Mouse (Mus musculus) forebrain, embryonic 16.5 days (tissue): Measurements from ENCODE around the gene Dpep2nb. TPM values are rescaled to one million over a fixed set of nuclear protein-coding genes. Genes with fewer than 3 reads are reported as not detected.
A peak's percentile ranks its signal among the peaks of the same experiment; 100 is the strongest.
"Not testable (repeated sequence)": the region's sequence is repeated elsewhere in the genome, so short reads cannot be mapped to it uniquely, and the experiment has no call there.

ENCODE experiments used
- ATAC-seq: fragments of 200-750 bp; cut with Nextera tagmentation; 2 replicates; pipeline ENCODE4 v1.8.0; 2017; ENCODE audit warnings: mild to moderate bottlenecking, moderate library complexity
- H3K27ac ChIP-seq: fragments of 300-500 bp; sonication (generic); 2 replicates; pipeline ENCODE4 v1.5.1; 2014; ENCODE audit warnings: low read length, control low read depth
- H3K27me3 ChIP-seq: fragments of 300-500 bp; sonication (generic); replicated peaks from 2 replicates; pipeline ENCODE4 v1.6.1; 2014; ENCODE audit warnings: low read length; ENCODE audit not compliant: control insufficient read depth, insufficient read depth
- H3K36me3 ChIP-seq: fragments of 300-500 bp; sonication (generic); 2 replicates; pipeline ENCODE4 v1.6.1; 2014; ENCODE audit not compliant: control insufficient read depth, insufficient read depth
- H3K4me1 ChIP-seq: fragments of 300-500 bp; sonication (generic); replicated peaks from 2 replicates; pipeline ENCODE4 v1.6.1; 2014; ENCODE audit warnings: low read length; ENCODE audit not compliant: control insufficient read depth, insufficient read depth
- H3K4me2 ChIP-seq: fragments of 300-500 bp; sonication (generic); 2 replicates; pipeline ENCODE4 v1.6.1; 2014; ENCODE audit warnings: mild to moderate bottlenecking, low read length, control low read depth
- H3K4me3 ChIP-seq: fragments of 300-500 bp; sonication (generic); replicated peaks from 2 replicates; pipeline ENCODE4 v1.5.1; 2014; ENCODE audit warnings: mild to moderate bottlenecking, low read length, control low read depth
- H3K9ac ChIP-seq: fragments of 300-500 bp; sonication (generic); replicated peaks from 2 replicates; pipeline ENCODE4 v1.6.1; 2014; ENCODE audit warnings: low read depth, low read length, control low read depth
- H3K9me3 ChIP-seq: fragments of 300-500 bp; sonication (generic); 2 replicates; pipeline ENCODE4 v1.6.1; 2016; ENCODE audit warnings: low read length; ENCODE audit not compliant: control insufficient read depth
- WGBS: fragments of 180-500 bp; shearing (Covaris S2); extraction: QIAGEN DNeasy Blood & Tissue Kit; methylation state at CpG from one replicate; pipeline ENCODE4 v1.1.7; 2014; 5-methylcytosine and 5-hydroxymethylcytosine counted together
- polyA plus RNA-seq: library from polyadenylated mRNA; unstranded; fragments of >200 nt; fragmentation: Nextera tagmentation; extraction: Ambion mirVana; gene quantifications from 2 replicates; pipeline ENCODE4 v1.2.1, GENCODE M21; 2015

Dpep2nb gene
- polyA plus RNA-seq, 1 experiment from 2014 or later, result not detected

GRCm38 (mm10) chr8:106010748-106011642, 5.2 kb upstream of the Dpep2nb start:
- peak; percentile 98 for ATAC-seq
- H3K4me3 ChIP-seq, result peak overlapping the region; percentile 95
- peak overlapping the region; percentile 86 for H3K4me2 ChIP-seq
- peak overlapping the region; percentile 76 for H3K27ac ChIP-seq
- peaks cover 1% of the 10 kb centered on the region; the same call in 1 of the 2 replicates for H3K36me3 ChIP-seq
- peaks cover 15% of the 10 kb centered on the region for H3K4me1 ChIP-seq
- H3K9ac ChIP-seq, result peak overlapping the region; percentile 89
- WGBS, result under 1% methylated on average over 74 of the region's 74 CpGs
- no peaks in the 10 kb centered on the region for H3K27me3 ChIP-seq
- no peaks in the 10 kb centered on the region for H3K9me3 ChIP-seq

GRCm38 (mm10) chr8:106007891-106008290, 2.1 kb upstream of the Dpep2nb start:
- H3K4me1 ChIP-seq, result peaks cover 15% of the 10 kb centered on the region
- H3K4me2 ChIP-seq, ATAC-seq, H3K9ac ChIP-seq, H3K27ac ChIP-seq, H3K9me3 ChIP-seq, H3K27me3 ChIP-seq, H3K36me3 ChIP-seq, H3K4me3 ChIP-seq: not testable (repeated sequence)
- 67% methylated on average over 3 of the region's 3 CpGs for WGBS

GRCm38 (mm10) chr8:106007135-106007534, 1.4 kb upstream of the Dpep2nb start:
- Histone ChIP-seq H3K4me3 (no peak overlapping the region), H3K9ac (no peak overlapping the region), H3K4me2 (no peak overlapping the region), H3K9me3 (no peaks in the 10 kb centered on the region), H3K36me3 (no peaks in the 10 kb centered on the region), H3K27me3 (no peaks in the 10 kb centered on the region), H3K4me1 (peaks cover 15% of the 10 kb centered on the region), H3K27ac (no peak overlapping the region)
- no peak for ATAC-seq
- 81% methylated on average over 3 of the region's 3 CpGs for WGBS

- no peak overlapping the region for H3K27ac ChIP-seq
- ATAC-seq, result no peak
- H3K4me3 ChIP-seq, result no peak overlapping the region
- H3K36me3 ChIP-seq, result no peaks in the 10 kb centered on the region
- H3K4me1 ChIP-seq, result peaks cover 10% of the 10 kb centered on the region
- H3K4me2 ChIP-seq, result no peak overlapping the region
- WGBS, result 90% methylated on average over 4 of the region's 4 CpGs
- no peaks in the 10 kb centered on the region for H3K9me3 ChIP-seq
- no peak overlapping the region for H3K9ac ChIP-seq
- no peaks in the 10 kb centered on the region for H3K27me3 ChIP-seq
These were observed 638 bp upstream of the Dpep2nb start for GRCm38 (mm10) chr8:106006413-106006812.

- H3K27me3 ChIP-seq, result no peaks in the 10 kb centered on the region
- no peaks in the 10 kb centered on the region for H3K4me1 ChIP-seq
- H3K27ac ChIP-seq, result no peak overlapping the region
- no peak for ATAC-seq
- H3K9me3 ChIP-seq, result no peaks in the 10 kb centered on the region
- no peaks in the 10 kb centered on the region for H3K36me3 ChIP-seq
- no peak overlapping the region for H3K4me3 ChIP-seq
- H3K9ac ChIP-seq, result no peak overlapping the region
- 76% methylated on average over 8 of the region's 8 CpGs for WGBS
- no peak overlapping the region for H3K4me2 ChIP-seq
These were observed 1.1 kb downstream of the Dpep2nb start for GRCm38 (mm10) chr8:106004538-106005207.

- WGBS, result 82% methylated on average over 4 of the region's 4 CpGs
- H3K27ac ChIP-seq, result no peak overlapping the region
- H3K4me2 ChIP-seq, result no peak overlapping the region
- no peaks in the 10 kb centered on the region for H3K9me3 ChIP-seq
- H3K36me3 ChIP-seq, result no peaks in the 10 kb centered on the region
- H3K4me3 ChIP-seq, result no peak overlapping the region
- no peaks in the 10 kb centered on the region for H3K4me1 ChIP-seq
- no peak overlapping the region for H3K9ac ChIP-seq
- no peaks in the 10 kb centered on the region for H3K27me3 ChIP-seq
- ATAC-seq, result no peak
These were observed 3.9 kb downstream of the Dpep2nb start for GRCm38 (mm10) chr8:106001908-106002307.

- WGBS, result 84% methylated on average over 2 of the region's 2 CpGs
- Histone ChIP-seq H3K4me2 (no peak overlapping the region), H3K9ac (no peak overlapping the region), H3K4me3 (no peak overlapping the region), H3K9me3 (no peaks in the 10 kb centered on the region), H3K36me3 (no peaks in the 10 kb centered on the region), H3K27ac (no peak overlapping the region), H3K27me3 (no peaks in the 10 kb centered on the region), H3K4me1 (no peaks in the 10 kb centered on the region)
- ATAC-seq, result no peak
These were observed 6.8 kb downstream of the Dpep2nb start for GRCm38 (mm10) chr8:105998971-105999370.

GRCm38 (mm10) chr8:105996359-105996758, 9.4 kb downstream of the Dpep2nb start:
- WGBS, result 71% methylated on average over 7 of the region's 7 CpGs
- H3K9me3 ChIP-seq, result no peaks in the 10 kb centered on the region
- H3K27me3 ChIP-seq, result no peaks in the 10 kb centered on the region
- no peak for ATAC-seq
- no peaks in the 10 kb centered on the region for H3K36me3 ChIP-seq
- no peak overlapping the region for H3K27ac ChIP-seq
- H3K4me3 ChIP-seq, result no peak overlapping the region
- H3K4me1 ChIP-seq, result no peaks in the 10 kb centered on the region
- H3K9ac ChIP-seq, result no peak overlapping the region
- H3K4me2 ChIP-seq, result no peak overlapping the region

- H3K27me3 ChIP-seq, result no peaks in the 10 kb centered on the region
- H3K9ac ChIP-seq, result no peak overlapping the region
- H3K4me1 ChIP-seq, result no peaks in the 10 kb centered on the region; the same call in 1 of the 2 replicates
- no peak overlapping the region for H3K4me3 ChIP-seq
- no peaks in the 10 kb centered on the region for H3K36me3 ChIP-seq
- ATAC-seq, result no peak
- H3K27ac ChIP-seq, result no peak overlapping the region
- 57% methylated on average over 4 of the region's 4 CpGs for WGBS
- H3K4me2 ChIP-seq, result no peak overlapping the region
- no peaks in the 10 kb centered on the region for H3K9me3 ChIP-seq
These were observed 12.5 kb downstream of the Dpep2nb start for GRCm38 (mm10) chr8:105993226-105993625.
